10 mouse cellular contexts compared by ENCODE assay signal in the genomic region with DNA sequence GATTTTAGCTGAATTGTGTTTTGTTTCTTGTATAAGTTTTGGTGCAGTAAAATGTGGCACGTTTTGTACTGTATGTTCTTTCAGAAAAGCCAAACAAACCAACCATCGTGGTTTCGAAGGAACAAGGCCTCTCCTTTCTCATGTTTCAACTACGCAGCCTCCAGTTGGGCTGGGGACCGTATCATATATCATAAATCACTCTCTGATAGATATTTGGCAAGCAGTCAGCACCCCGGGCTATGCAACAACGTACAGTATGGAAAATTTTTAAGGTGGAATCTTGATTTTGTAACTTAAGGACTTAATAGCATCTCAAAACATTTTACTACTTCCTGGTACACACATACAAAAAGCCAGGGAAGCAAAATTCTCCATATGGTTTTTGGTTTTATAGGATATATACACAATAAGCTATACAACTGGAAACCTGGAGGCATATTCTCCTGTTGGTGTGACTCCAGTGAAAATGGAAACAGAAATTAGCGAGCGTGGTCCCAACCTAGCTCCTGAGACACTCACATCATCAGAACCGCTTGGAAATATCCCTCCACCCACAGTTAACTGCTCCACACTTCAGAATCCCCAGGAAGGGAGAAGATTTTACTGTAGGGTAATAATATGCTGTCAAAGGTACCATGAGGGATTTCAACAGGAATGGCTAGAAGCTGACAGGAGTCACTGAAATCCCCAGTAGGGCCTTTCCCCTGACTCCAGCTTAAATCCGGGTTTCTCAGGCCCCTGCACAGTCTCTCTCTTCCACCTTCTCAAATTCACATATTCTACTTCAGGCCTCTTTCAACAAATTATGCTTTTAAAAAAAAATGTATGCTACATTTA.
DNase-seq lines count a peak whose midpoint lies in the region; ATAC-seq and TF ChIP-seq lines count a peak whose summit lies in the region.
"Had no signal": no experiment of that assay in that cellular context is flagged by ENCODE, and none has a peak within 500 bp of the region (broad histone marks: within the 10 kb centered on the region; RNA-seq: fewer than 3 reads in every experiment).

No protein-coding gene starts in this region.

- intact Hi-C loops in heart, postnatal 36 days (cut with DNase I), result loop anchor here (5.0 to 10.0 kb wide), 2 partner anchors 53 to 1075 kb away; no protein-coding TSS in a partner anchor

- TF ChIP-seq CTCF in embryonic fibroblast, embryonic 13.5 days (IDR thresholded peaks at IDR 0.05; ENCODE audit: borderline replicate concordance, insufficient read depth, low read length), result no peak

- no peak overlapping the region for H3K9ac ChIP-seq in heart, embryonic 15.5 days
- H3K9ac ChIP-seq in lung, embryonic 16.5 days (ENCODE audit: low read length), result peak overlapping the region; percentile 46
- no peak overlapping the region for H3K9ac ChIP-seq in stomach, embryonic 14.5 days (replicated peaks; ENCODE audit: low read depth, low read length)
- H3K9ac ChIP-seq in midbrain, embryonic 13.5 days (replicated peaks), result no peak overlapping the region
- H3K9ac ChIP-seq: forebrain, embryonic 12.5 days had no signal

- no peak for DNase-seq in heart, postnatal 36 days
- DNase-seq in lung, postnatal 14 days, result no peak
- no peak for DNase-seq in thymus, postnatal 0 days (ENCODE audit: low spot score)
- DNase-seq: cerebellum, adult 9-10 months had no signal

- H3K27ac ChIP-seq in heart, embryonic 15.5 days, result peak overlapping the region; percentile 79
- peak overlapping the region; percentile 99 for H3K27ac ChIP-seq in lung, embryonic 16.5 days (ENCODE audit: low read length)
- H3K27ac ChIP-seq in embryonic fibroblast, embryonic 13.5 days (ENCODE audit: insufficient read depth, low read length), result peak overlapping the region; percentile 97
- H3K27ac ChIP-seq in stomach, embryonic 14.5 days (ENCODE audit: low read length), result peak overlapping the region; percentile 95
- H3K27ac ChIP-seq in midbrain, embryonic 13.5 days, result no peak overlapping the region
- H3K27ac ChIP-seq: forebrain, embryonic 12.5 days had no signal

- H3K36me3 ChIP-seq in heart, embryonic 15.5 days, result no peaks in the 10 kb centered on the region
- no peaks in the 10 kb centered on the region for H3K36me3 ChIP-seq in lung, embryonic 16.5 days (ENCODE audit: control insufficient read depth, insufficient read depth, low read length)
- no peaks in the 10 kb centered on the region for H3K36me3 ChIP-seq in stomach, embryonic 14.5 days (ENCODE audit: control insufficient read depth, insufficient read depth, low read length)
- no peaks in the 10 kb centered on the region for H3K36me3 ChIP-seq in midbrain, embryonic 13.5 days
- H3K36me3 ChIP-seq: forebrain, embryonic 12.5 days had no signal

- no peak for ATAC-seq in heart, embryonic 15.5 days (replicated peaks; ENCODE audit: insufficient number of reproducible peaks, insufficient read depth, low FRiP score, low read depth)
- ATAC-seq in lung, embryonic 16.5 days (ENCODE audit: low read depth), result peak; percentile 90
- peak; percentile 86; the same call in 1 of the 2 replicates for ATAC-seq in stomach, embryonic 14.5 days (ENCODE audit: insufficient number of reproducible peaks, insufficient read depth, low FRiP score, low read depth)
- no peak for ATAC-seq in midbrain, embryonic 13.5 days

- H3K4me2 ChIP-seq in heart, embryonic 15.5 days, result no peak overlapping the region
- 0 out of 2 replicates have a peak overlapping the region, but pooled peaks have one; percentile 27 for H3K4me2 ChIP-seq in lung, embryonic 16.5 days (ENCODE audit: low read depth, low read length)
- no peak overlapping the region for H3K4me2 ChIP-seq in stomach, embryonic 14.5 days (replicated peaks; ENCODE audit: low read depth, low read length)
- H3K4me2 ChIP-seq in midbrain, embryonic 13.5 days (replicated peaks), result no peak overlapping the region
- H3K4me2 ChIP-seq: forebrain, embryonic 12.5 days had no signal

- H3K4me1 ChIP-seq in heart, embryonic 15.5 days (replicated peaks), result peaks cover 25% of the 10 kb centered on the region
- H3K4me1 ChIP-seq in lung, embryonic 16.5 days (replicated peaks; ENCODE audit: control insufficient read depth, insufficient read depth, low read length), result peaks cover 18% of the 10 kb centered on the region
- peaks cover 13% of the 10 kb centered on the region for H3K4me1 ChIP-seq in embryonic fibroblast, embryonic 13.5 days (ENCODE audit: control insufficient read depth, insufficient read depth, low read length)
- H3K4me1 ChIP-seq in stomach, embryonic 14.5 days (ENCODE audit: control insufficient read depth, insufficient read depth, low read length), result peaks cover 6% of the 10 kb centered on the region; the same call in 1 of the 2 replicates
- H3K4me1 ChIP-seq in midbrain, embryonic 13.5 days (replicated peaks), result no peaks in the 10 kb centered on the region
- H3K4me1 ChIP-seq: forebrain, embryonic 12.5 days had no signal

- TF ChIP-seq POLR2A in embryonic fibroblast, embryonic 13.5 days (IDR thresholded peaks at IDR 0.05; ENCODE audit: low read depth, low read length), result no peak

- no peaks in the 10 kb centered on the region for H3K9me3 ChIP-seq in heart, embryonic 15.5 days (replicated peaks)
- H3K9me3 ChIP-seq in lung, embryonic 16.5 days (ENCODE audit: control insufficient read depth, low read length), result no peaks in the 10 kb centered on the region
- no peaks in the 10 kb centered on the region for H3K9me3 ChIP-seq in stomach, embryonic 14.5 days (ENCODE audit: control insufficient read depth, low read depth, low read length)
- H3K9me3 ChIP-seq in midbrain, embryonic 13.5 days, result no peaks in the 10 kb centered on the region
- H3K9me3 ChIP-seq: forebrain, embryonic 12.5 days had no signal

- 56% methylated on average over 11 of the region's 11 CpGs for WGBS in heart, embryonic 15.5 days
- 17% methylated on average over 11 of the region's 11 CpGs for WGBS in lung, embryonic 16.5 days
- 17% methylated on average over 11 of the region's 11 CpGs for WGBS in stomach, embryonic 14.5 days
- WGBS in midbrain, embryonic 13.5 days, result 85% methylated on average over 11 of the region's 11 CpGs

- H3K27me3 ChIP-seq in heart, embryonic 15.5 days, result no peaks in the 10 kb centered on the region
- H3K27me3 ChIP-seq in lung, embryonic 16.5 days (ENCODE audit: control insufficient read depth, insufficient read depth, low read depth, low read length), result no peaks in the 10 kb centered on the region
- H3K27me3 ChIP-seq in stomach, embryonic 14.5 days (ENCODE audit: control insufficient read depth, insufficient read depth, low read length), result no peaks in the 10 kb centered on the region
- H3K27me3 ChIP-seq in midbrain, embryonic 13.5 days, result no peaks in the 10 kb centered on the region
- H3K27me3 ChIP-seq: forebrain, embryonic 12.5 days had no signal

- H3K4me3 ChIP-seq in heart, embryonic 15.5 days, result no peak overlapping the region
- no peak overlapping the region for H3K4me3 ChIP-seq in lung, embryonic 16.5 days (ENCODE audit: low read length)
- no peak overlapping the region for H3K4me3 ChIP-seq in embryonic fibroblast, embryonic 13.5 days (ENCODE audit: insufficient read depth, low read length)
- no peak overlapping the region for H3K4me3 ChIP-seq in stomach, embryonic 14.5 days (ENCODE audit: low read depth, low read length)
- no peak overlapping the region for H3K4me3 ChIP-seq in midbrain, embryonic 13.5 days (replicated peaks)
- H3K4me3 ChIP-seq: forebrain, embryonic 12.5 days had no signal

Comparison
In these comparisons a context has a peak if more than half of its experiments do, and no peak if none do; other contexts are left out.
1. ATAC-seq: peak in lung, embryonic 16.5 days (single experiment) and stomach, embryonic 14.5 days (single experiment); none in heart, embryonic 15.5 days (single experiment) and midbrain, embryonic 13.5 days (single experiment).